Mouse (Mus musculus) gonadal fat pad, adult 2 months (tissue): ENCODE data around the gene Ankmy1. TPM values are rescaled to one million over a fixed set of nuclear protein-coding genes. Genes with fewer than 3 reads are reported as not detected.

Experiments used
- DNase-seq: peaks from one replicate; pipeline ENCODE4 v3.0.0-alpha.2; 2012; ENCODE audit warnings: low read depth
- polyA plus RNA-seq: library from polyadenylated mRNA; depleted of rRNA; stranded (reverse); fragments of >200 nt; gene quantifications from 2 replicates; pipeline ENCODE4 v1.2.3, GENCODE M21; 2012

Ankmy1 gene
- polyA plus RNA-seq, 1 experiment = 1.2 TPM

- no peak for DNase-seq
These were observed 28.7 kb downstream of the Ankmy1 start for GRCm38 (mm10) chr1:92874011-92874410.

GRCm38 (mm10) chr1:92872666-92873065 is 30.0 kb downstream of the Ankmy1 start:
- no peak for DNase-seq

- no peak for DNase-seq
These were observed 32.7 kb downstream of the Ankmy1 start for GRCm38 (mm10) chr1:92869985-92870384.

GRCm38 (mm10) chr1:92866170-92866569 is 36.5 kb downstream of the Ankmy1 start:
- DNase-seq = no peak

GRCm38 (mm10) chr1:92863268-92863667 is 39.4 kb downstream of the Ankmy1 start:
- DNase-seq = no peak

GRCm38 (mm10) chr1:92861503-92861902 is 41.2 kb downstream of the Ankmy1 start:
- no peak for DNase-seq

- no peak for DNase-seq
These were observed 50.3 kb downstream of the Ankmy1 start for GRCm38 (mm10) chr1:92852450-92852849.

- no peak for DNase-seq
These were observed 52.6 kb downstream of the Ankmy1 start for GRCm38 (mm10) chr1:92849938-92850574.

- no peak for DNase-seq
These were observed 53.2 kb downstream of the Ankmy1 start for GRCm38 (mm10) chr1:92849491-92849890.

GRCm38 (mm10) chr1:92847873-92848839 is 54.5 kb downstream of the Ankmy1 start:
- DNase-seq = no peak

- no peak for DNase-seq
These were observed 56.8 kb downstream of the Ankmy1 start for GRCm38 (mm10) chr1:92845889-92846288.

GRCm38 (mm10) chr1:92841427-92841826 is 61.3 kb downstream of the Ankmy1 start:
- no peak for DNase-seq

- no peak for DNase-seq
These were observed 62.3 kb downstream of the Ankmy1 start for GRCm38 (mm10) chr1:92840231-92840890.

GRCm38 (mm10) chr1:92839211-92839610 is 63.5 kb downstream of the Ankmy1 start:
- DNase-seq = no peak

- no peak for DNase-seq
These were observed 64.5 kb downstream of the Ankmy1 start for GRCm38 (mm10) chr1:92837931-92838833.

- DNase-seq = no peak
These were observed 68.6 kb downstream of the Ankmy1 start for GRCm38 (mm10) chr1:92833987-92834706.

- no peak for DNase-seq
These were observed 70.4 kb downstream of the Ankmy1 start for GRCm38 (mm10) chr1:92832011-92833010.

GRCm38 (mm10) chr1:92831188-92832001 is 71.3 kb downstream of the Ankmy1 start, which contains the start of gene Gpc1:
TSS of gene Gpc1 (plus strand) at chr1:92831645.
- no peak for DNase-seq
